Mouse (Mus musculus) neural tube, embryonic 14.5 days (tissue): ENCODE results near the gene 2900026A02Rik. TPM values are rescaled to one million over a fixed set of nuclear protein-coding genes. Genes with fewer than 3 reads are reported as not detected.
A peak's percentile ranks its signal among the peaks of the same experiment; 100 is the strongest.

Source experiments
- ATAC-seq: fragments of 200-750 bp; cut with Nextera tagmentation; 2 replicates; pipeline ENCODE4 v1.8.0; 2017; ENCODE audit warnings: low read depth, mild to moderate bottlenecking, moderate TSS enrichment, moderate library complexity
- H3K27ac ChIP-seq: fragments of 300-500 bp; sonication (generic); 2 replicates; pipeline ENCODE4 v1.5.1; 2014; ENCODE audit warnings: low read depth, mild to moderate bottlenecking, control low read depth, low read length, moderate library complexity, mixed read lengths
- H3K27me3 ChIP-seq: fragments of 300-500 bp; sonication (generic); 2 replicates; pipeline ENCODE4 v1.6.1; 2014; ENCODE audit warnings: low read length; ENCODE audit not compliant: control insufficient read depth, insufficient read depth
- H3K36me3 ChIP-seq: fragments of 300-500 bp; sonication (generic); 2 replicates; pipeline ENCODE4 v1.6.1; 2014; ENCODE audit warnings: low read length, mixed read lengths; ENCODE audit not compliant: control insufficient read depth, insufficient read depth
- H3K4me1 ChIP-seq: fragments of 300-500 bp; sonication (generic); 2 replicates; pipeline ENCODE4 v1.6.1; 2014; ENCODE audit warnings: low read length; ENCODE audit not compliant: control insufficient read depth, insufficient read depth
- H3K4me2 ChIP-seq: fragments of 300-500 bp; sonication (generic); 2 replicates; pipeline ENCODE4 v1.6.1; 2014; ENCODE audit warnings: mild to moderate bottlenecking, low read depth, low read length, control low read depth
- H3K4me3 ChIP-seq: fragments of 300-500 bp; sonication (generic); 2 replicates; pipeline ENCODE4 v1.5.1; 2014; ENCODE audit warnings: low read depth, low read length, control low read depth, mixed read lengths
- H3K9ac ChIP-seq: fragments of 300-500 bp; sonication (generic); replicated peaks from 2 replicates; pipeline ENCODE4 v1.6.1; 2014; ENCODE audit warnings: low read depth, mild to moderate bottlenecking, control low read depth, low read length, mixed read lengths
- H3K9me3 ChIP-seq: fragments of 300-500 bp; sonication (generic); 2 replicates; pipeline ENCODE4 v1.6.1; 2016; ENCODE audit warnings: low read length; ENCODE audit not compliant: control insufficient read depth
- WGBS: fragments of 180-500 bp; shearing (Covaris S2); extraction: QIAGEN DNeasy Blood & Tissue Kit; methylation state at CpG from one replicate; pipeline ENCODE4 v1.1.7; 2014; 5-methylcytosine and 5-hydroxymethylcytosine counted together
- polyA plus RNA-seq: library from polyadenylated mRNA; unstranded; fragments of >200 nt; fragmentation: Nextera tagmentation; extraction: Ambion mirVana; gene quantifications from 2 replicates; pipeline ENCODE4 v1.2.1, GENCODE M21; 2014

The 2900026A02Rik gene
- polyA plus RNA-seq, 1 experiment from 2014 or later = 2.1 TPM

DNA sequence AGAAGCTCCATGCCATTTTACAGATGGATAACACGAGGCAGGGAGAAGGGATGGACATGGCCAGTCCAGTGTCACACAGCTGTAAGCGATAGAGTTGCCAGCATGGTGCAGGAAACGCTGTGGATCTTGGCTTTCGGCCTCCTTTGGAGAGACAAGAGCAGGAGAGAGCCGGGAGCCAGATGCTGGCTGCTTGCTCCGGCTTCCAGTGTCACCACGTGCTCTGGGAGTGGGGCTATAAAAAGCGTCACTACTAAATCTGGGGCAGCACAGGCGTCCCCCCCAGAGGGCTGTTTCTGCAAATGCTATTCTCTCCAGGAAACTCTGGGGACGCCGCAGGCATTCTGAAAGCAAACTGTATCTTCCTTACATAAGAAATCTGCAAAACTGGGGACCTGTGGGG, 78.5 kb downstream of the 2900026A02Rik start:
- ATAC-seq = no peak
- no peak overlapping the region for H3K9ac ChIP-seq
- 0 out of 2 replicates have a peak overlapping the region, but pooled peaks have one; percentile 40 for H3K27ac ChIP-seq
- H3K9me3 ChIP-seq = no peaks in the 10 kb centered on the region
- H3K4me3 ChIP-seq = no peak overlapping the region
- 31% methylated on average over 11 of the region's 11 CpGs for WGBS
- no peaks in the 10 kb centered on the region for H3K36me3 ChIP-seq
- H3K27me3 ChIP-seq = peaks cover 4% of the 10 kb centered on the region; the same call in 1 of the 2 replicates
- H3K4me2 ChIP-seq = no peak overlapping the region
- H3K4me1 ChIP-seq = peaks cover 15% of the 10 kb centered on the region

DNA sequence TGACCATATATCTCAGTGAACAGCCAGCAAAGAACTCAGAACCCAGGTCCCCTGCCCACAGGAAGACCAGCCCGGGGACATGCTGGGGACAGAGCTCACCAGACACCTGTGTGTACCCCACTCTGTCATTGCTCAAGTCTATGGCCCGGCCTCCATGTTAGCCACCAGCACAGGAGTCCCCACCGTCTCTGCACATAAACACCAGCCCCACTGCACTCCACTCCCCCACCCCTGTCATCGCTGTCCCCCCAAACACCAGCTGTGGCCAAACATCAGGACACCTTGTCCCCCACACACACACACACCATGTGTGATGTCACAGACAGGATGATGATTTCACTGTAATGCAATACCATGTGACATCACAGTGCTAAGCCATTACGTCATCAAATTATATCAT, 79.0 kb downstream of the 2900026A02Rik start:
- Histone ChIP-seq H3K4me2 (no peak overlapping the region), H3K9me3 (no peaks in the 10 kb centered on the region), H3K9ac (no peak overlapping the region), H3K4me3 (no peak overlapping the region), H3K4me1 (peaks cover 15% of the 10 kb centered on the region), H3K27me3 (peaks cover 8% of the 10 kb centered on the region; the same call in 1 of the 2 replicates), H3K36me3 (no peaks in the 10 kb centered on the region), H3K27ac (0 out of 2 replicates have a peak overlapping the region, but pooled peaks have one; percentile 40)
- ATAC-seq = no peak
- WGBS = 89% methylated on average over 5 of the region's 5 CpGs

DNA sequence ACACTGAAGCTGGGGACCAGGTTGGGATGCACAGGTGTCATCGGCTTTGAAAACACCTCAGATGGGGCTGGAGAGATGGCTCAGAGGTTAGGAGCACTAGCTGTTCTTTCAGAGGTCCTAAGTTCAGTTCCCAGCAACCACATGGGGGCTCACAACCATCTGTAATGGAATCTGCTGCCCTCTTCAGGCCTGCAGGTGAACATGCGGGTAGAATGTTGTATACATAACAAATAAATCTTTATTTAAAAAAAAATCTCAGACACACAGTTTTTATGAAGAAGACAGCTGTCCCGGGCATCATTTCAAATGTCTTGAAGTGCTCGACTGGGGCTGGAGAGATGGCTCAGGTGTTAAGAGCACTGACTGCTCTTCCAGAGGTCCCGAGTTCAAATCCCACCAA, 80.2 kb downstream of the 2900026A02Rik start:
- 96% methylated on average over 5 of the region's 5 CpGs for WGBS
- Histone ChIP-seq H3K36me3 (no peaks in the 10 kb centered on the region), H3K27me3 (peaks cover 8% of the 10 kb centered on the region; the same call in 1 of the 2 replicates), H3K4me2 (no peak overlapping the region), H3K9ac (no peak overlapping the region), H3K9me3 (no peaks in the 10 kb centered on the region), H3K4me1 (peaks cover 15% of the 10 kb centered on the region), H3K4me3 (no peak overlapping the region), H3K27ac (no peak overlapping the region)
- ATAC-seq = no peak

DNA sequence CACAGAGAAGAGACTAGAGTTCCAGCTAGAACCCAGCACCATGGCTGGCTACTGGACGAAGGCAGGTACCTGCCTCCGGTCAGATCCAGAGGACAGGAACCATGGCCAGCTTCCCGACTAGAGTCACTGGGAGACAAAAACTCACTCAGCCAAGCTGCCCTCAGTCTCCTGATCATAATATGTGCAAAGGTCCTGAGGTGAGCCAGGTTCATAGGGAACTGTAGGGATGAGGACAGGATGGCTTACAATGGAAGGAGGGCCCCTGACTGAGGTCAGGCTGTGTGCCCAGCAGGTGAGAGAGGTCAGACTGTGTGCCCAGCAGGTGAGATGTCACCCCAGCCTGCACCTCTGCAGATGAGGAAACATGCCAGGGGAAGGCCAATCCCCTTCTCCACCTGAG, 81.0 kb downstream of the 2900026A02Rik start:
- Histone ChIP-seq H3K4me1 (peaks cover 15% of the 10 kb centered on the region), H3K4me3 (no peak overlapping the region), H3K27me3 (peaks cover 8% of the 10 kb centered on the region; the same call in 1 of the 2 replicates), H3K27ac (no peak overlapping the region), H3K9ac (no peak overlapping the region), H3K36me3 (no peaks in the 10 kb centered on the region), H3K9me3 (no peaks in the 10 kb centered on the region), H3K4me2 (no peak overlapping the region)
- no peak for ATAC-seq
- WGBS = 96% methylated on average over 3 of the region's 3 CpGs

DNA sequence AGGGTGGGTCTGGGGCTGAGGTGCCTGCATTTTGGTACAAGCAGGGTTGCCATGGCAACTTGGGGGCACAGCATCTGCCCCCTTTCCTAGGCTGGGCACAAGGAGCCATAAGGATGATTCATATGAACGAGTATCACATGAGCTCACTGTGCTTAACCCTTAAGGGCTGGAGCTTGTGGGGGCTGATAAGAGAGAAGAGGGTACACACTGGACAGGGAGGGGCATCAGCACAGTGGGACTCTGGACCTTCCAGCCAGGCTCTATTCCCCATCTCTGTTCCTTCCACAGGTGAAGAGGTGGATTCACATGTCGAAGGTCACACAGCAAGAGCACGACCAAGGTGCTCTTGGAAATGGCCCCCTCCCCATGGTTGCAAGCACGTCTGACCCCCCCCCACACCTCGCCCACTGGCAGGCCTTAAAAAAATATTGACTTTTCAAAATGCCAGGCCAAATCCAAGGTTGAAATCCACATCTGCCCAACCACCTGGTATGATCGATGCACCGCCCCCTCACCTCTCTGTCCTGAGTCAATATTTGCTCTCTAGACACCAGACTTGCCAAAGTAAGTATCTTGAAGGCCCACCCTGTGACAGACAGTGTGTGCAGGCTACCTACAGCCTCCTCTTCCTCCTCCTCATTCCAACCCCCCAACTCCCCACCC, 81.8 kb downstream of the 2900026A02Rik start:
- H3K4me3 ChIP-seq = peak overlapping the region; percentile 40
- ATAC-seq = peak; percentile 35; the same call in 1 of the 2 replicates
- no peaks in the 10 kb centered on the region for H3K36me3 ChIP-seq
- H3K4me2 ChIP-seq = peak overlapping the region; percentile 91
- peaks cover 8% of the 10 kb centered on the region; the same call in 1 of the 2 replicates for H3K27me3 ChIP-seq
- H3K9me3 ChIP-seq = no peaks in the 10 kb centered on the region
- peak overlapping the region; percentile 16; the same call in 1 of the 2 replicates for H3K27ac ChIP-seq
- H3K4me1 ChIP-seq = peaks cover 15% of the 10 kb centered on the region
- WGBS = 68% methylated on average over 7 of the region's 7 CpGs
- H3K9ac ChIP-seq = peak overlapping the region; percentile 75

DNA sequence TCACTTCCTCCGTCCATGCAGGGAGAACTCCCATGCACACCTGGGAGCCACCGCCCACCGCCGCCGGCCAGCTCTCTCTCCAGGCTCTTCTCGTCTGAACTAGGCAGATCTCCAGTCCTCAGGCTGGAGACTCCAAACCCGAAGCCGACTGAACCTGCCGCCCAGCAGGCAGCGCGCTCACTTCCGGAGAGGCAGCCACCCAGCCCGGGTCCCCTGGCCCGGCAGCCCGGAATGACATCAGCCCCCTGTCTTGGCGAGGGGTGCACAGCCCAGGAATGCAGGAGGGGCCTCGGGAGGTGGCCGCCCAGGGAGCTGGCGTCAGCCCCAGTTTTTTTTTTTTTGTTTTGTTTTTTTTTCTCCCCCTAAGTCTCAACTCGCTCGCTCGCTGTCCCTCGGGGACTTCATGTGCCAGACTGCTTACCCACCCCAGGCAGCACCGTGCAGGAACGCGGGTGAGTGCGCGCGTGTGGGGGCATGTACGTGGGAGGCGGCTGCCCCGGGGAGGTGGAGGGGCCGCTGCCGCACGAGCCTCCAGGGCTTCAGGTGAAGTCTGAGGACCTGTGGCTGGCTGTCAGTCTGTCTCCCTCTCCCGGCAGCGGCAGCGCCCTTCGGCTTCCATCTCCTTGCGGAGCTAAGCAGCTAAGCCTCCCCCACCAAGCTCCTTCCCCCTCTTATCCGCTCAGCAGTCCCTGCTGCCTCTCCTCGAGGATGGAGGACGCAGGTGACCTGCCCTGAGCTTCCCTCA, 82.5 kb downstream of the 2900026A02Rik start:
- no peaks in the 10 kb centered on the region for H3K9me3 ChIP-seq
- peak overlapping the region; percentile 91 for H3K4me2 ChIP-seq
- H3K4me1 ChIP-seq = peaks cover 15% of the 10 kb centered on the region
- H3K9ac ChIP-seq = peak overlapping the region; percentile 75
- 0 out of 2 replicates have a peak, but pooled peaks have one; percentile 29 for ATAC-seq
- H3K27ac ChIP-seq = peak overlapping the region; percentile 16; the same call in 1 of the 2 replicates
- WGBS = 1% methylated on average over 43 of the region's 43 CpGs
- H3K4me3 ChIP-seq = peak overlapping the region; percentile 40
- H3K27me3 ChIP-seq = peaks cover 8% of the 10 kb centered on the region; the same call in 1 of the 2 replicates
- no peaks in the 10 kb centered on the region for H3K36me3 ChIP-seq

DNA sequence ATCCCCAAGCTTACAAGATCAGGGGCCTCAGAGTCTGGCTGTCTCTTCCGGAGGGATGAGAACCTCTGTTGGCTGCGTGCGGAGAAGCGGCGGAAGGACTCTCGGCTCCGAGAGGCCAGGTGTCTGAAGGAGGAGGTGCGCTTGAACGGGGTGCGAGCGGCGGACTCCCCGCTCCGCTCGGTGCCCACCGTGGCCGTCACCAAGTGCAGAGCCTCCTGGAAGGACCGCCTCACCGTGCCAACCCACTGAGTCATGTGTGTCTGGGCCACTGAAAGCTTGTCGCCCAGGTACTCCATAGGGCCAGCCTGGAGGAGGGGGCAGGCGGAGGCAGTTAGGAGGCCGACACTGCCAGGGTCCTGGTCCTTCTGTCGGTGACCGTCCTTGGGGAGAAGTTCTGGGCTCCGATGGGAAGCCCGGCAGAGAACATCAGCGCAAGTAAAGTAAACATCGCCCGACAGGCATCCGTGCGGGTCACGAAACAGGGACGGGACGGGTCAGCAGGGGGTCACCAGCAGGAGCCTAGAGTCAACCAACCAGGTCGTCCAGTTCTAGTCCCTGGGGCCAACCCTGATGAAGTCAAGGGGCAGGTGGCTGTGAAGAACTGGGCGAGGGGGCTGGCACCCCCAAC, 83.2 kb downstream of the 2900026A02Rik start:
- WGBS = 17% methylated on average over 36 of the region's 36 CpGs
- ATAC-seq = no peak

DNA sequence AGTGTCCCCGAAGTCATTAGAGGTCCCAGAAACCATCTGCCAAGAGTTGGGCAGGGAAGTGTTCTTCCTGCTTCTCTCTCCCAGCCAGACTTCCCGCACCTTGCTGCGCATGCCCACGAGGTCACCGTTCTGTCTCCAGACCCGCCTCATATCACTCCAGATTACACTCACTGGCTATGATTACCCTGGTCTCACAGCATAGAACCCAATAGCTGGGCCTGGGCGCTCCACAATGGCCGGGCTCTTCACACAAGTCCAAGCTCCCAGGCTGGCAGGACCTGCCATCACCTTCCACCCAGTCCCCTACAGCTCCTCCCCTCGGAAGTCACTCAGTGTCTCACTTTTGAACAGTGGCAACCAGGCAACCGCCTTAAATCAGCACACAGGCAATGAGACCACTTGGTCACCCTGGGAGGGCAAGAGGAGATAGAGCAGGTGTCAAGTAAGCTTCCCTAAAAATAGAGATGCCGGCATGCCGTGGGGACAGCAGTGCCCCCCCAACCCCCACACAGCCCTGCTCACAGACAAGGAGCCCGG, 84.0 kb downstream of the 2900026A02Rik start:
- Histone ChIP-seq H3K36me3 (no peaks in the 10 kb centered on the region), H3K9ac (no peak overlapping the region; the same call in 1 of the 2 replicates), H3K4me3 (peak overlapping the region; percentile 40; the same call in 1 of the 2 replicates), H3K27ac (no peak overlapping the region), H3K9me3 (no peaks in the 10 kb centered on the region), H3K27me3 (peaks cover 8% of the 10 kb centered on the region; the same call in 1 of the 2 replicates), H3K4me2 (peak overlapping the region; percentile 91; the same call in 1 of the 2 replicates), H3K4me1 (peaks cover 13% of the 10 kb centered on the region)
- 82% methylated on average over 13 of the region's 13 CpGs for WGBS
- no peak for ATAC-seq

More for the DNA sequence above, 83.2 kb downstream of the 2900026A02Rik start:
- Histone ChIP-seq H3K36me3 (no peaks in the 10 kb centered on the region), H3K4me1 (peaks cover 17% of the 10 kb centered on the region), H3K9me3 (no peaks in the 10 kb centered on the region), H3K27me3 (peaks cover 8% of the 10 kb centered on the region; the same call in 1 of the 2 replicates), H3K4me2 (peak overlapping the region; percentile 91), H3K9ac (peak overlapping the region; percentile 75), H3K4me3 (peak overlapping the region; percentile 40), H3K27ac (0 out of 2 replicates have a peak overlapping the region, but pooled peaks have one; percentile 16)
